Mouse (Mus musculus) naive thymus-derived CD4-positive, alpha-beta T cell, adult 2 months (primary cell): ENCODE measurements around the gene 2210408I21Rik.

ENCODE experiments used
- DNase-seq: peaks from one replicate; pipeline ENCODE4 v3.0.0-alpha.2; 2011; ENCODE audit warnings: low read depth

The 2210408I21Rik gene

GRCm38 (mm10) chr13:77278659-77279413, 143.5 kb downstream of the 2210408I21Rik start:
- DNase-seq: no peak

- no peak for DNase-seq
Measured at GRCm38 (mm10) chr13:77295519-77295918, 160.2 kb downstream of the 2210408I21Rik start.

GRCm38 (mm10) chr13:77324101-77324500, 188.8 kb downstream of the 2210408I21Rik start:
- no peak for DNase-seq

GRCm38 (mm10) chr13:77326174-77326959, 191.0 kb downstream of the 2210408I21Rik start:
- no peak for DNase-seq

GRCm38 (mm10) chr13:77342097-77342496, 206.8 kb downstream of the 2210408I21Rik start:
- no peak for DNase-seq

GRCm38 (mm10) chr13:77385448-77385970, 250.2 kb downstream of the 2210408I21Rik start:
- no peak for DNase-seq

- DNase-seq: no peak
Measured at GRCm38 (mm10) chr13:77386001-77386400, 250.7 kb downstream of the 2210408I21Rik start.

GRCm38 (mm10) chr13:77388148-77388547, 252.8 kb downstream of the 2210408I21Rik start:
- DNase-seq: no peak

GRCm38 (mm10) chr13:77389209-77389608, 253.9 kb downstream of the 2210408I21Rik start:
- DNase-seq: no peak

GRCm38 (mm10) chr13:77396374-77396773, 261.0 kb downstream of the 2210408I21Rik start:
- no peak for DNase-seq

GRCm38 (mm10) chr13:77396981-77397380, 261.6 kb downstream of the 2210408I21Rik start:
- no peak for DNase-seq

- no peak for DNase-seq
Measured at GRCm38 (mm10) chr13:77397646-77398045, 262.3 kb downstream of the 2210408I21Rik start.

GRCm38 (mm10) chr13:77398477-77398876, 263.1 kb downstream of the 2210408I21Rik start:
- DNase-seq: no peak

GRCm38 (mm10) chr13:77400762-77401161, 265.4 kb downstream of the 2210408I21Rik start:
- no peak for DNase-seq

GRCm38 (mm10) chr13:77408530-77408929, 273.2 kb downstream of the 2210408I21Rik start:
- no peak for DNase-seq

GRCm38 (mm10) chr13:77409804-77410203, 274.5 kb downstream of the 2210408I21Rik start:
- no peak for DNase-seq

GRCm38 (mm10) chr13:77412829-77413228, 277.5 kb downstream of the 2210408I21Rik start:
- DNase-seq: no peak

- no peak for DNase-seq
Measured at GRCm38 (mm10) chr13:77450007-77450567, 314.7 kb downstream of the 2210408I21Rik start.

- no peak for DNase-seq
Measured at GRCm38 (mm10) chr13:77470093-77470621, 334.8 kb downstream of the 2210408I21Rik start.

GRCm38 (mm10) chr13:77476420-77476819, 341.1 kb downstream of the 2210408I21Rik start:
- no peak for DNase-seq

GRCm38 (mm10) chr13:77478425-77479119, 343.2 kb downstream of the 2210408I21Rik start:
- DNase-seq: no peak
